Mouse (Mus musculus) lung, adult 2 months (tissue): Measurements from ENCODE around the gene Jak2. TPM values are rescaled to one million over a fixed set of nuclear protein-coding genes. Genes with fewer than 3 reads are reported as not detected.

Experiments used
- DNase-seq: peaks from one replicate; pipeline ENCODE4 v3.0.0; 2022
- H3K4me1 ChIP-seq: fragments of 200-500 bp; 2 replicates; pipeline ENCODE4 v1.6.1; 2011; ENCODE audit warnings: low read length; ENCODE audit not compliant: control insufficient read depth, insufficient read depth
- H3K4me3 ChIP-seq: fragments of 200-500 bp; replicated peaks from 2 replicates; pipeline ENCODE3; 2011; ENCODE audit warnings: low read depth, mild to moderate bottlenecking, control low read depth, low read length; ENCODE audit errors: extremely low read depth
- CTCF ChIP-seq: fragments of 200-500 bp; IDR thresholded peaks from 2 replicates; pipeline ENCODE4 v1.5.1; 2011; ENCODE audit warnings: mild to moderate bottlenecking, low read length, control low read depth; ENCODE audit not compliant: insufficient read depth
- POLR2A ChIP-seq: fragments of 200-500 bp; IDR thresholded peaks from 2 replicates; pipeline ENCODE4 v1.6.1; 2011; ENCODE audit warnings: low read depth, mild to moderate bottlenecking, control low read depth, low read length, borderline replicate concordance; ENCODE audit errors: extremely low read depth
- WGBS: fragments of 180-500 bp; shearing (Covaris S2); methylation state at CpG from one replicate; pipeline ENCODE4 v1.1.7; 2018; 5-methylcytosine and 5-hydroxymethylcytosine counted together
- polyA plus RNA-seq: library from polyadenylated mRNA; depleted of rRNA; stranded (reverse); fragments of >200 nt; gene quantifications from 2 replicates; pipeline ENCODE4 v1.2.3, GENCODE M21; 2012

Jak2 gene
- polyA plus RNA-seq, 1 experiment, result 8.9 TPM

DNA sequence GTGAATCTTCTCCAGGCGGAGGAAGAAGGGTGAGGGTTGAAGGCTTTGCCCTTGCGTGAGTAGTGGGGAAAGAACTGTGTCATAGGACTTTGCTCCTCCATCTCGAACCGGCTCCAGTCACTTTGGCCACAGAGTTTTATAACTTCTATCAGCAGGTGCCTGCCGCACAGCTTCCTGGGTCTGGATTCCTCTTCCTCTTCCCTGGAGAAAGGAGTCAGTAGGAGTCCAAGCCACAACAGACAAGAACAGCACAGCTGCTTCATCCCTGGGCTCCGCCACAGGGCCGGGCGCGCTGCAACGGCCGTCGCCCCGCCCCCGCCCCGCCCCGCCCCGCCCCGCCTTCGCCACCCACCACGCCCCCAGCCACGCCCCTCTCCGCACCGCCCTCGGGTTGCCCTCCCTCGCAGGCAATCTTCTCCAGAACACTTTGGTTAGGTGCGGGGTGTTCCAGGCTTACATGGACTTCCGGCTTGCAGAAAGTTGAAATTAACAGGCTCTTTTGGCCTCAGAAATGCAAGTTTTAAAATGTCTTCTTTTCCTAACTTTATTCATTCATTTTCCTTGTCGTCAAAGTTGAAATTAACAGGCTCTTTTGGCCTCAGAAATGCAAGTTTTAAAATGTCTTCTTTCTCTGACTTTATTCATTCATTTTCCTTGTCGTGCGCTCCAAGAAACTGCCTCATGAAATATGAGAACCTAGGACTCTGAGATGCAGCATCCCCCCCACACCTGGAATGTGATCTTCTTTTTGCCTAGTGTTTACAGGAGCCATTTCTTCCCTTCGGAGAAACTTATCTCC lies 73.6 kb downstream of the Jak2 start, which contains the start of gene Insl6:
Gene Insl6, minus strand, starts transcription at position 304 of the 799 bp plus-strand sequence.
- peak; percentile 58 for DNase-seq
- Histone ChIP-seq H3K4me3 (peak within 1 kb of the TSS; percentile 20), H3K4me1 (no peaks in the 10 kb centered on the region)
- WGBS, result 3% methylated on average over 31 of the region's 31 CpGs
- TF ChIP-seq POLR2A, result no peak
- TF ChIP-seq CTCF, result no peak

DNA sequence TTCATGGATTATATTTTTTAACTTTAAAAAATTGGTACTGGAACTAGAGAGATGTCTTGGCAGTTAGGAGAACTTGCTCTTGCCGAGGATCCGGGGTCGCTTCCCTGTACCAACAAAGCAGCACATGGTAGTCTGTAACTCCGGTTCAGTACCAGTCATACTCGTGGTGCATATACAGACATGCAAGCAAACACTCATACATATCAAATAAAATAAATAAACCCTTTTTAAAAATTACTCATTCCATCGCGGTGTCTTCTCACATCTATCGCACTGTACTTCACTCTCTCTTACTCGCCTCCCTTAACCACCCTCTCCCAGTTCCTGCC lies 74.2 kb downstream of the Jak2 start:
- Histone ChIP-seq H3K4me3 (no peak overlapping the region), H3K4me1 (no peaks in the 10 kb centered on the region)
- no peak for DNase-seq
- TF ChIP-seq POLR2A, result no peak
- no peak for TF ChIP-seq CTCF
- WGBS, result 39% methylated on average over 9 of the region's 9 CpGs

DNA sequence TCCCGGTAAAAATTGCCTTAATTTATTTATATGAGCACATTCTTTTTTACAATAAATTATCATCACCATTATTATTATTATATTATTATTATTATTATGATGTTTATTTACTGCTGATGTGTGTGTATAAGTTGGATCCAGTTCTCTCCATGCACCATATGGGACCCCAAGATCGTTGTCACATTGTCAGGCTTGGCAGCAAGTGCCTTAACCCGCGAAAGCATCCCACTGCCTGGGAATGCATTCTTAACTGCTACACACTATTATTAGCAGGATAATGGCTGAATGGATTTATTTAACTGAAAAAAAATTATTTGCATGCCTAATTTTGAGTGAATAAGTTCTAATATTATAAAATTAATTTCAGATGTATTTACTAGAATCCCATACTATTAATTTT lies 74.8 kb downstream of the Jak2 start:
- no peak for TF ChIP-seq CTCF
- no peak for TF ChIP-seq POLR2A
- WGBS, result 86% methylated on average over 4 of the region's 4 CpGs
- Histone ChIP-seq H3K4me3 (no peak overlapping the region), H3K4me1 (no peaks in the 10 kb centered on the region)
- no peak for DNase-seq

DNA sequence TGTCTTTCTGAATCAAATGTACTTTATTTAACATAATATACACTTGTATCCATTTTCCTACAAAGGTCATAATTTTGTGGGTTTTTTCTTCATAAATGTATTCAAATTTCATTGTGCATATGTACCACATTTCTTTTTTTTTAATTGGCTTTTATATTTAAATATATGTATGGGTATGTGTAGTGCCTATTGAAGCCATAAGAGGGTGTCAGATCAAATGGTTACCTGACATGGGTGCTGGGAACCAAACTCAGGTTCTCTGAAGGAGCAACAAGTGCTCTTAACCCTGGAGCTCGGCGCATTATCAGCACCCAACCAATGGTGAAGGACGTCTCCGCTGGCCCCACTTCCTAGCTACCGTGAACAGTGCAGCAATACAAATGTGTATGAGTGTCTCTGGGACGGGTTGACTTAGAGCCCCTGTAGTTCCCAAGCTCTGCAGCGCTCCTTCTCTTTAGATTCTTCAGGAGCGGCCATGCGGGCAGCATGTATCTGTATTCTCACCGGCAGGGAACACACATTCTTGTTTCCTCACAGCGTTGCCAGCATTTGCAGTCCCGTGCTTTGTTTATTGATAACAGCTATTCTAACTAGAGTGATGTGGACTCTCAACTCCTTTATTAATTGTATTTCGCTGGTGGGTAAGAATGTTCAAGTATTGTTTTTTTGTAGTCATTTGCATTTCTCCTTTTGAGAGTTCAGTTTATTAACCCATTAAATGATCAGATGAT lies 75.4 kb downstream of the Jak2 start:
- no peak for TF ChIP-seq CTCF
- no peak for TF ChIP-seq POLR2A
- Histone ChIP-seq H3K4me1 (no peaks in the 10 kb centered on the region), H3K4me3 (no peak overlapping the region)
- WGBS, result 78% methylated on average over 13 of the region's 13 CpGs
- DNase-seq, result no peak

DNA sequence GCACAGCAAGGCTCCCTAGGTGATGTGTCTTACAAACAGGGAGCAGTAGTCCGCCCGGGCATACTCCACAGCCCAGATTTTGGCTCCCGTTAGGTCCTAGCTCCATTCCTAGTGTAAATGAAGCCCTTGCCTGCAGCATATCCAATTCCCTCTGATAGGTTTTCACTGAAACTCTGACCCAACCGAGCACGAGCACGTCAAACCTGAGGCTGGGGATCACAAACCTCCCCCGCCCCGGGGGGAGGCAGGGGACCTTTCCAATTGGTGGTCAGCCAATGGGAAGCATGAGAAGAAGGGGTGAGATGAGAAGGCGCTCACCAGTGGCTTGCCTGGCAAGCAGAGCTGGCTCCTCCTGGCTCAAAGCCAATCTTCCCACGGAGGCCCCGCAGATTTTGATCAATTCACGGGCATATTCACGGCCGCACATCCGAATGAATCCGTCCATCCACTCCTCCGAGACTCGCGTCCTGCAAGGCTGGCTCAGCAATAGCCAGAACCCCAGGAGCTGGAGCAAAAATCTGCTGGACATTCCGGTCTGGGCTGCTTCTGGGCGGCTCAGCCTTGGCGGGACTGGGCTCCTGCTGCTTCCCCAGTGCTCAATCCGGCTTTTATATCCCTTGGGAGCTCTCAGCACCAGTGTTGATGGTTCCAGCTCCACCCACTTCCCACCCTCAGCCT lies 82.6 kb downstream of the Jak2 start, which contains the start of gene Rln1:
Gene Rln1, minus strand, starts transcription at position 603 of the 678 bp plus-strand sequence.
- DNase-seq, result no peak

DNA sequence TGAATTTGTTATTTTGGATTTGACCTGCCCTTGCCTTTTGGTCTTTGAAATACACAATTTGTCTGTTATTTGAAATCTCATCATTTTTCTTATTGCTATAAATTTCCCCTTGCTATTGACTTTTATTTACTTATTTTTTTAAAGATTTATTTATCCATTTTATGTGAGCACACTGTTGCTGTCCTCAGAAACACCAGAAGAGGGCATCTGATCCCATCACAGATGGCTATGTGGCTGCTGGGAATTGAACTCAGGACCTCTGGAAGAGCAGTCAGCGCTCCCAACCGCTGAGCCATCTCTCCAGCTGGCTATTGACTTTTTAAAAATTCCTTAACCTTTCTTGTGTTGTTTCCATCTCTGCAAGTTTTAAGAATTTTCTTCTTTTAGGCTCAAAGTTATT lies 85.0 kb downstream of the Jak2 start:
- no peak for DNase-seq
- WGBS, result 94% methylated on average over 2 of the region's 2 CpGs
- Histone ChIP-seq H3K4me3 (no peak overlapping the region), H3K4me1 (no peaks in the 10 kb centered on the region)
- no peak for TF ChIP-seq CTCF
- TF ChIP-seq POLR2A, result no peak

More for the DNA sequence above, 82.6 kb downstream of the Jak2 start, which contains the start of gene Rln1:
- WGBS, result 5% methylated on average over 23 of the region's 23 CpGs
- TF ChIP-seq POLR2A (no peak), CTCF (no peak)
- Histone ChIP-seq H3K4me1 (no peaks in the 10 kb centered on the region), H3K4me3 (no peak within 1 kb of the TSS)

DNA sequence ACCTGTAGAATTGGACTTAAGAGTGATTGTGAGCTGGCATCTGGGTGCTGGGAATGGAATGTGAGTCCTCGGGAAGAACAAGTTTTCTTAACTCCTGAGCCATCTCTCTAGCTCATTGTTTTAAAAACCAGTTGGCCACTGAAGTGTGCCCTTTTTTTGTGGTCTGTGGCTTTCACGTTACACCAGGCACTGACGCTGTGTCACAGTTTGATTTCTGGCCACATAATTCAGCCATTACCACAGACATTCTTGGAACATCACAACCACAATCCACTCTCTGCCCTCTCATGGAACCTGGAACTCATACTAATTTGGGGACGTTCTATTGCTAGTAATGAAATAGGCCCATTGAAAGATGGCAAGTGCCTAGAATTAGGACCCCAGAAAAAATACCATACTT lies 89.4 kb downstream of the Jak2 start:
- 67% methylated on average over 4 of the region's 4 CpGs for WGBS
- TF ChIP-seq POLR2A, result no peak
- TF ChIP-seq CTCF, result no peak
- no peak for DNase-seq
- Histone ChIP-seq H3K4me3 (no peak overlapping the region), H3K4me1 (no peaks in the 10 kb centered on the region)

DNA sequence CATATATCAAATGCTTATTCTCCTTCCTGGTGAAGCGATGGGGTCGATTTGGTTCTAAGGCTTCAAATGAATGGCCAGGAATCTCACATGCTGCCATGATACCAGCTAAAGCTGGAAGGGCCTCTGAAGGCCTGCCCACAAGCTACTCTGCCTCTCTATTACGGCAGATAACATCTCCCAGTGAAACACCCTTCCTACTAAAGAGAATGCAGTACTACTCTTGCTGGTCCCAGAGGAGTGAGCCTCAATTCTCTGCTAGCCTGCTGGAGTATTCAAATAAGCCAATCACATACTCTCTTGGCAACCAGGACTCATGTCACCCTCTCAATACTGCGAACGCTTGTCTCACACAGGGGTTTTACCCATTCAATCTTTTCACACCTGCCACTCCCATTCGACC lies 90.7 kb downstream of the Jak2 start:
- TF ChIP-seq POLR2A (no peak), CTCF (no peak)

DNA sequence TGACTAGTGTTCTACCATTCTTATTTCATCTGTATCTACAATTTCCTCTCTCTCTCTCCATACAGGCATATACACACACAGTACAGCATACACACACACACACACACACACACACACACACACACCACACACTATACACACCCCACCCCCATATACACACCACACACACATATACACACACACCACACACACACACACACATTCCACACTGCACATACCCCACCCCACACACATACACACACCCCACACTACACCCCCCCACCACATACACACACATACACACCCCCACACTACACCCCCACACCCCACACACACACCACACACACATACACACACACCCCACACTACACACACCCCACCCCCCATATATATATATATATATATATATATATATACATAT lies 93.2 kb downstream of the Jak2 start:
- H3K4me3 ChIP-seq, result no peak overlapping the region
- no peak for DNase-seq
- no peaks in the 10 kb centered on the region for H3K4me1 ChIP-seq
- TF ChIP-seq CTCF, result no peak
- TF ChIP-seq POLR2A, result no peak

More for the DNA sequence above, 90.7 kb downstream of the Jak2 start:
- no peak overlapping the region for H3K4me3 ChIP-seq
- 80% methylated on average over 6 of the region's 6 CpGs for WGBS
- DNase-seq, result no peak
- H3K4me1 ChIP-seq, result no peaks in the 10 kb centered on the region

DNA sequence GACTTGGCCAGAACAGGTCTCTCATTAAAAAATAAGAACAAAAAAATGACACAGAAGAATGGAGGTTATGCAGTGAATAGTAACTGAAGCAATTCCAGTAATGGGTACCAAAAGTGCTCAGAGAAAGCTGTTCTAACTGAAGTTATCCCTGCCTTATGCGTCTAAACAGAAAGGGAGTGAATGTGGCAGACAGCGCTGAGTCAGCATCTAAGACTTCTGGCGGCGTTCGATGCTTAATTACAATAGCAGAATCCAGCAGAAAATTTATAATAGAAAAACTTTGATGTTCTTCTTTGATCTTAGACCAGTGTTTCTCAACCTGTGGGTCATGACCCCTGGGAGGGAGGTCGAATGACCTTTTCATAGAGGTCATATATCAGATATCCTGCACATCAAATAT lies 94.0 kb downstream of the Jak2 start:
- TF ChIP-seq POLR2A (no peak), CTCF (no peak)
- Histone ChIP-seq H3K4me3 (no peak overlapping the region), H3K4me1 (no peaks in the 10 kb centered on the region)
- DNase-seq, result no peak
- 65% methylated on average over 6 of the region's 6 CpGs for WGBS
